Mouse (Mus musculus): Measurements from ENCODE around the gene Cope.

- TF ChIP-seq POLR2A (IDR thresholded peaks at IDR 0.05; ENCODE audit: borderline replicate concordance, extremely low read depth, insufficient read depth, insufficient read length, poor library complexity, severe bottlenecking) (no peak), CTCF (IDR thresholded peaks at IDR 0.05; ENCODE audit: borderline replicate concordance, extremely low read depth, insufficient read depth, insufficient read length) (no peak)
These were observed 583 bp downstream of the Cope start for GRCm38 (mm10) chr8:70302901-70303300.

Measured in brain, embryonic 14.5 days (tissue).